Mouse (Mus musculus): ENCODE data around the gene Ndufs1.

GRCm38 (mm10) chr1:63182636-63183270 is 6.1 kb upstream of the Ndufs1 start:
- TF ChIP-seq POLR2A (IDR thresholded peaks at IDR 0.05; ENCODE audit: borderline replicate concordance, low read depth, low read length) (no peak), CTCF (IDR thresholded peaks at IDR 0.05; ENCODE audit: low read depth, low read length) (no peak)

Data from bone marrow macrophage, adult 2 months (primary cell).